Mouse (Mus musculus): Measurements from ENCODE around the gene Saa4.

GRCm38 (mm10) chr7:46712250-46712649, 20.2 kb downstream of the Saa4 start:
- TF ChIP-seq POLR2A (IDR thresholded peaks at IDR 0.05; ENCODE audit: low read depth, low read length) (no peak), CTCF (IDR thresholded peaks at IDR 0.05; ENCODE audit: extremely low read depth, insufficient read length, insufficient replicate concordance, low read depth, low read length) (no peak)
